Mouse (Mus musculus): ENCODE measurements around the gene Fam71f1.
"Not testable (repeated sequence)": the region's sequence is repeated elsewhere in the genome, so short reads cannot be mapped to it uniquely, and the experiment has no call there.

Fam71f1 gene

GRCm38 (mm10) chr6:29329514-29329913 lies 10.6 kb downstream of the Fam71f1 start:
- no peak for DNase-seq

DNA sequence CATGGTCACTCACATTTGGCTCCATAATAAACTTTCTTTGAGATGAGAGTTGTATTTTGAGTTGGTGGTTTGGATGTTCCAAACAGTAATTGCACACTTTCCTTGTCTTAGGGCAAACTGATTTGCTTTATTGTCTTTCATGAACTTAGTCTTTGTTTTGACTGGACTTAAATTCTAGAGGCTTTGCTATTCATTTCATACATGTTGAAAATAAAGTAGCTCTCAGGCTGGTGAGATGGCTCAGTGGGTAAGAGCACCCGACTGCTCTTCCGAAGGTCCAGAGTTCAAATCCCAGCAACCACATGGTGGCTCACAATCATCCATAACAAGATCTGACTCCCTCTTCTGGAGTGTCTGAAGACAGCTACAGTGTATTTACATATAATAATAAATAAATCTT lies 27.6 kb downstream of the Fam71f1 start:
- DNase-seq, result not testable (repeated sequence)

DNA sequence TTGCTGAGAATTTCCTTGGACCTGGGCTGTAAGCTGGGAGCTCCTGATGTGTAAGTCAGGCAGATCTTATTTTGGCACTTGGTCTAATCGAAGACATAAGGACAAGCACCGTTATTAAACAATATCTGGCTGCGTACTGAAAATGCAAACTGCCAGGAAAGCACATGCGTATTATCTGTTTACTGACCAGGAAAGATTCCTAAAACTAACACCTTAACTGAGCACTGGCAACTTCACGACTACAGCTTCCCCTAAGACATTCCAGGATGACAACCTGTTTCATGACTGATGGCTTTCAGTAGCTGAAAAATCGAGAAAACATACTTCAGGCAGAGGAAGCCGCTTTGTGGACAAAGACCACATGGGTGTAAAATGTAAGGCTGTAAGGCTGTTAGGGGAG lies 28.2 kb downstream of the Fam71f1 start:
- no peak for DNase-seq

- peak; percentile 99 for DNase-seq
These were observed 28.9 kb downstream of the Fam71f1 start, which contains the start of gene Calu for GRCm38 (mm10) chr6:29347665-29348370. Gene Calu, plus strand, starts transcription at chr6:29348069.

DNA sequence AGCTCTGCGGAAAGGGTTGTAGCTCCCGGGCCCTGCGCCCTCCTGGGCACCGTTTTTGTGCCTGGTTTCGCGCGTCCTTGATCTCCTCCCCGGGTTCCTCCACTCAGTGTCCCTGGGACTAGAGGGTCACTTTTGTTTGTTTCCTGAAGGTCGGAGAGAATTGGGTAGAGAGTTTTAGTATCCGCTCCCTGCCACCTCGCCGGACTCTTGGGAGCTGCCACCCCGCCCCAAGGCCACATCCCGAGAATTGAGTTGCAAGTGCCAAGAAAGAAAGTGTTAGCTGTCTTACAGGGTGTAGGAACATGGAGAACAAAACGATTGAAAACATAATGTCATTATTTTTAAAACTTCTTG lies 29.4 kb downstream of the Fam71f1 start:
- no peak for DNase-seq

- no peak for DNase-seq
These were observed 32.7 kb downstream of the Fam71f1 start for GRCm38 (mm10) chr6:29351613-29352012.

- DNase-seq, result no peak
These were observed 33.9 kb downstream of the Fam71f1 start for GRCm38 (mm10) chr6:29352816-29353215.

DNA sequence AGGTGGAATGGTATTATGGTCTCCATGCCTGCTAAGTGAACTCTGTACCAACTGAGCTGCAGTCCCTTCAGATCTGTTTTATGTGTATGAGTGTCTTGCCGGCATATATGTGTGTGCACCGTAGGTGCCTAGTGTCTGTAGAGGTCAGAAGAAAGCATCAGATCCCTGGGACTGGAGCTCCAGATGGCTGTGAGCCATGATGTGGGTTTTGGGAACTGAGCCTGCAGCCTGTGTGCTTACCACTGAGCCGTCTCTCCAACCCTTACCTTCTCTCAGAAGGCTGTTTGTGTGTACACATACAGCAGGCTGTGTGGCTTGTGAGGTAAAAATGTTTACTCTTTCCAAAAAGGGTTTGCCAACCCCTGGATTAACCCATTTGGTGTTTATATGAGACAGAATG lies 40.4 kb downstream of the Fam71f1 start:
- DNase-seq, result no peak

DNA sequence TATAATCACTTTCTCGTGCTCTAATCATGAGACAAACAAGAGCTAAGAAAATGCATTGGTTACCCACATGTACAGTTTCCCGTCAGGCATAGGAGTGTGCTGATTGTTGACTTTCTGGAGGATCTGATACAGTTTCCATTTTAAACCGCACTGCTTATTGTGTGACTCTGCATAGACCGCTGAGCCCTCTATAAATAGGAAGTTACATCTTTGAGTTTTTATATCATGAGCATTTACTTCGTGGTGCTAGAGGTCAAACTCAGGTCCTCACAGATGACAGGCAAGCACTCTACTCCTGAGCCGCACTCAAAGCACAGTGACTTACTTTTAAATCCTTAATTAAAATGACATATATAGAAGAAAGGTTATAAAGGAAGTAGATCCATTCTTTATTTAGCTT lies 41.3 kb downstream of the Fam71f1 start:
- no peak for DNase-seq

DNA sequence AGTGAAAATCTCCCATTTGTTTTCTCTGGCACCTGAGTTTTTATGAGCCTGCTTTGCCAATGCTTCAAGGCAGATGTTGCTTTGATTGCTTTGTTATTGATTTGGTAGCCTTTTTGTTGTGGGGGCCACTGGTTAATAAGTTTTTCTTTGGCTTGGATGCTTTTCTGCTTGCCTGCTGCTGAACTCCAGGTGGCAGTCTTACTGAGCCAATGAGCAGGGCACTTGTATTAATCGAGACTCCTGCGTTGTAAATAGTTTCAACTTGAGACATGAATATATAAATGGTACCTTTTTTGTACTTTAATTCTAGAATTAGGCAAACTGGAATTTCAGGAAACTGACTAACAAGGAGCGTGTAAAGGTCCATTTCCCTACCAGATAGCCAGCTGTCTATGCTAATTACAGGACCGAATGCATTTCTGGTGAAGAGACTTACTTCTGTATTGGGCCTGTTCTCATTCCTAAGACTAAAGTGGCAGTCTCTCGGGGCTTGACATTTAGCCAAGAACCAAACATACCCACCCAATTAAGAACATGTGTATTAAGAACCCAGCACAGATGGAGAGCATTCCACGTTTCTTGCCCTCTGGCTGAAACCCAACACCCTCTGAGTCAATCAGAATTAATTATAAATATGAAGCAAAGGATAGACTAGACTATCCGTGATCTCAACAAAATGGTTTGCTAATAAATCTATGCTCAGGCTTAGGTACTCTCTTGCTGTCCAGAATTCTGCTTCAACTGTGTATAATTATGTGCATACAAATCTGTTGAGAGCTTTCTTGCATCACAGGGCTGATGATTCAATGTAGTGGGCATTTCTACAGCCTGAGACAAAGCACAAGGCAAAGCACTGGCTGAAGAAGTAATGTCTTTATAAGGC lies 43.5 kb downstream of the Fam71f1 start:
- DNase-seq, result no peak

- DNase-seq, result no peak
These were observed 44.2 kb downstream of the Fam71f1 start for GRCm38 (mm10) chr6:29363129-29363515.

DNA sequence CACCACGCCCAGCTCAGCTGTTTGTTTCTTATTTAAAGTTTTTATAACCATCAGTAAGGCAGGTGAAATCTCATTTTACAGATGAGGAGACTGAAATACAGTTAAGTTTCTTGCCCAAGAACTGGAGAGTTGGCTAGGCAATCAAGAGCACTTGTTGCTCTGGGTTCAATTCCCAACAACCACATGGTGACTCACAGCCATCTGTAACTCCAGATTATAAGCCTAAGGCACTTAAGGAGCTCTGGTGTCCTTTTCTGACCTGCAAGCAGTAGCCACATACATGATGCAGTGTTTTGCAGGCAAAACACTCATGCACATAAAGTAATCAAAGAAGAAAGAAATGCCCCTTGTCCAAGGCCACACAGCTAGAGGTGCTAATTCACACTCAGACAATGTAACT lies 46.3 kb downstream of the Fam71f1 start:
- no peak for DNase-seq

GRCm38 (mm10) chr6:29377386-29377785 lies 58.4 kb downstream of the Fam71f1 start:
- no peak for DNase-seq

- DNase-seq, result no peak
These were observed 59.7 kb downstream of the Fam71f1 start for GRCm38 (mm10) chr6:29378678-29379077.

DNA sequence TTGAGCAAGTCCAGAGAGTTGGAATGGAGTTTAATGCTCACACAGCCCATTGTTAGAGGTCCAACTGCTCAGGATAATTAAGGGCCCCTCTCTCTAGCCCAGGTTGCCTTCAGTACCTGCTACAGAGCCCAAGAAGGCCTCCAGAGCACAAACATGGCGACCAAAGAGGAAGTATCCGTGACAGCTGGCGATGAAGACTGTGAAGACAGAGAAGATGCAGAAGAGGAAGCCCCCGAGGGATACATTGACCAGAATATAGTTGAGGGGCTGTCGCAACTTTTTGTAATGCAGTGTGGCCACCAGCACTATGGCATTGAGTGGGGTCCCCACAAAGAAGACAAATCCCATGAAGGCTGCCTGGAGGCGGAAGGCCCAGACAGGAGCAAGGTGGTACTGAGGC lies 61.0 kb downstream of the Fam71f1 start:
- DNase-seq, result no peak

DNA sequence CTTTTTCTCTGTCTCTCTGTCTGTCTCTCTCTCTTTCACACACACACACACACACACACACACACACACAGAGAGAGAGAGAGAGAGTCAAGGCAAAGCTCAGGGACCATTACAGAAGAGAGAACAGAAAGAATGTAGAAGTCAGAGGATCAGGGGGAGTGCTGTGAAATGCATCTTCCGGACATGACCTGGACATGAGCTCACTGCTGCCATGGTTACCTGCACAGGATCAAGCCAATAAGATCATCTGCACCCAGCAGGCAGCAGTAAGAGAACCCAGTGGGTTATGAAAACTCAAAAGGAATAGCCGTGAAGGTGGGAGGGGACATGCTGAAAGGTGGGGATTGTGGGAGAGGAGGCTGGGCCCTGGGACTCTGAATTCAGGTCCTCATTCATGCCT lies 63.5 kb downstream of the Fam71f1 start:
- DNase-seq, result no peak

Data from thymus, postnatal 25 days (tissue).